Mouse (Mus musculus) neutrophil, adult 5-6 weeks (primary cell): ENCODE results near the gene Cfap99. TPM values are rescaled to one million over a fixed set of nuclear protein-coding genes. Genes with fewer than 3 reads are reported as not detected.

Experiments
- ATAC-seq: fragments of 151-379, 151-347 bp; 2 replicates; pipeline ENCODE4 v1.8.0; 2017; ENCODE audit warnings: mild to moderate bottlenecking, moderate TSS enrichment; ENCODE audit not compliant: insufficient number of reproducible peaks, poor library complexity, low FRiP score, severe bottlenecking; ENCODE audit errors: extremely low read depth
- total RNA-seq: library from RNA; stranded (forward); fragments of 200-1000 nt; gene quantifications from 2 replicates; pipeline ENCODE4 v1.2.3, GENCODE M21; 2017

Gene Cfap99
- 0.35 TPM in 1 of 2 replicates, not detected in the other for total RNA-seq

DNA sequence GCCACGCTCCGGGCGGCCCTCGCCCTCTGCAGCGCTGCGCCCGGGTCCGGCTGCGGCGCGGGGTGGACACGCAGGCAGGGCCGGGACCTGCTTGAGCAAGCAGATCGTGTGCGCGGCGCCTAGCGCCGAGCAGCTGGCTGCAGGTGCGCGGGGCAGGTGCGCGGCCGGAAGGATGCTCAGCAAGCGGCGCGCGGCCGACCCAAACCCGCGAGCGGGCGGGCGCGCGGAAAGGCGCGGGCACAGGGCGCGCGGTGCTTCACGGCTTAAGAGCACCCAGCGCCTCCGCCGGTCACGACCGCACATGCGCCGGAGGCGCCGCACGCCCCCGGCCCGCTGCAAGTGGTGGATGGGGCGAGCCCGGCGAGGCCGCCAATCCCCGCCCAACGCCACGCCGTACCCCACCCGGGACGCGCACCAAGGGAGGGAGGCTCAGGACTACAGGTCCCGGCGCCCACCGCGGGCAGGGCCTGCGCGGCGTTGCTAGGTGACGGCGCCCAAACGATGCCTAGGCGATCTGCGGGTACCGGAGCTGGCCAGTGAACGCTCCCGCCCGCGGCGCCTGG, at the start of gene Cfap99, which contains the start of gene Zfyve28:
Gene Cfap99, plus strand, starts transcription at position 447 of the 563 bp plus-strand sequence.
Gene Zfyve28, minus strand, starts transcription at position 296 of the 563 bp plus-strand sequence.
- no peak for ATAC-seq

GRCm38 (mm10) chr5:34242224-34242963, 46.0 kb upstream of the Cfap99 start:
- no peak for ATAC-seq

DNA sequence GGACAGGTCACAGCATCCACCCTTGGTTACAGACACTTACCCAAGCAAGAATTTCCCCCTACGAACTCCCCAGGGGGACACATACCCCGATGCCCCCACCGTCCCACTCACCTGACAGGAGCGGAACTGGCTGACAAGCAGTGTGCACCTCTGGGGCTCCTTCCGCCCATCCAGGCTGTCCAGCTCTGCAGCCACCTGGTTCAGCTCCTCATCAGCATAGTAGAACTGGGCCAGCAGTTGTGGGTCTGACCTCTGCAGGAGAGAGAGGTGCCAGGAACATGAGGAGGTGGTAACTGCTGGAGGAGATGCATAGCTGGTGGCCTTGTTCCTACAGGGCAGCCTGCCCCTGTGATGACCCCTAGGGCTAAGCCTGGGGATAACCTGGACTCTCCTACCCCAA, 45.3 kb upstream of the Cfap99 start:
- ATAC-seq = no peak

DNA sequence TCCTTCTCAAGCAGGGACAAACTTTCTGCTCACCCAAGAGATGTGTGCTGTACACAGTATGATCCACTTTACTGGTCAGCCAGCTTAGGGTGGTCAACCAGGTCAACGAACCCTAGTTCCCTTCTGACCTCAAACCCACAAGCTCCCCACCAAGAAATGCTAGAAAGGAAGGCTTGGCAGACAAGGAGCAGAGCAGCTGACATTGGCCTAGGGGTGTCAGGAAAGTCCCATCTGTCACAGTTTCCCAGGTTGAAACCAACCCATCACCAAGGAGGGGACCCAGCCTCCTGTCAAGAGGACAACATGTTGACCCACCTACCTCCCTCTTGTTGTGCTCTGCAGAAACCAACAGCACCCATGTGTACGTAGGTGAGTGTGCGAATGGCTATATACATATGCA, 42.0 kb upstream of the Cfap99 start:
- no peak for ATAC-seq

DNA sequence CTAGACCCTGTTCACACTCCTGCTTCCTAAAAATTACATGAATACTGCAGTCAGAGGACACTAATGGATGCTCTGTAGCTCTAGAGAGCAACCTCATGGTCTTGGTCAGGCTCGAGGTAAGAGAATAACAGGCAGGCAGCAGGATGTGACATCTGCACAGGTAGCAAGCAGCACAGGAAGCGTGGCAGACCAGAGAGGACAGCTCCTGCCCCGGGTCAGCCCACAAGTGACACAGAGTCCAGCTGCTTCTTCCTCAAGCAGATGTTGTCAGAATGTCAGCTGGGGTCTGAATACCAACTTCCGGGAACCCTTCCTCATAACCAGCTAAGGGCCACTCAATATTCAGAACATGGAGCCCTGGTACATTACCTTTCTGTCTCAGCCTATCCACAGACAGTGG, 39.3 kb upstream of the Cfap99 start:
- no peak for ATAC-seq

DNA sequence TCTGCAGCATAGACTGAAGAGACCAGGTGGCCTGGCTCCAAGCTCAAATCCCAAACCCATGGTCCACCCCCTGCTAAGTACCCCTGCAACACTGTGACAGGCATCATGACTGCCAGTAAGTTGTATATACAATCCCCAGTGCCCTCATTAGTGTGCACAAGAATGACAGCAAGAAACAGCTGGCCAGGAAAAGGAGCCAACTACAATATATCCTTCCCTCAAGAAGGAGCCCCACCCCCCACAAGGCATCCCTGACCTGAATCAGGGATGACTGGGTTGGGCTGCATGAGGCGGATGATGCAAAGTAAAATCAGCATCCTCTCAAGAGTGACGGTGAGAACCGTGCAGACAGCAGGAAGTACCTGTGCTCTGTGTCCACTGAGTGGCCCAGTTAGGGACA, 38.3 kb upstream of the Cfap99 start:
- ATAC-seq = no peak

DNA sequence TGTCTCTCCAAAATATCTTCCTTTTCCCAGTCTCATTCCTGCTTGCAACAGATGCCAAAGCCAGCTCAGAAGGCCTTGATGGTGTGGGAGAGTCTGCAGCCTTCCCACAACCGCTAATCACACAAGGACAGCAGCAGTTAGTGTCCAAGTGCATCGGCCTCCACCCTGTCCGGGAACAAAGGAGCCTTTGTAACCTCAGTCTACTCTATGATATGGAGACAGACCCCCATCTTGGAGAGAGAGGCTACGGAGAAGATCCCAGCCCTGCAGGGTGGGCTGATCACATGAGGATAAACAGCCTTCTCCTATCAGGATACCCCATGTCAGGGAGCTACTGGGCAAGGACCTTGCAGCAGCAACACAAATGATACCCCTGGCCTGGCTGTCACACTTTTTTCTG, 36.6 kb upstream of the Cfap99 start:
- no peak for ATAC-seq

- ATAC-seq = no peak
Measured at GRCm38 (mm10) chr5:34252307-34252966, 36.0 kb upstream of the Cfap99 start.

DNA sequence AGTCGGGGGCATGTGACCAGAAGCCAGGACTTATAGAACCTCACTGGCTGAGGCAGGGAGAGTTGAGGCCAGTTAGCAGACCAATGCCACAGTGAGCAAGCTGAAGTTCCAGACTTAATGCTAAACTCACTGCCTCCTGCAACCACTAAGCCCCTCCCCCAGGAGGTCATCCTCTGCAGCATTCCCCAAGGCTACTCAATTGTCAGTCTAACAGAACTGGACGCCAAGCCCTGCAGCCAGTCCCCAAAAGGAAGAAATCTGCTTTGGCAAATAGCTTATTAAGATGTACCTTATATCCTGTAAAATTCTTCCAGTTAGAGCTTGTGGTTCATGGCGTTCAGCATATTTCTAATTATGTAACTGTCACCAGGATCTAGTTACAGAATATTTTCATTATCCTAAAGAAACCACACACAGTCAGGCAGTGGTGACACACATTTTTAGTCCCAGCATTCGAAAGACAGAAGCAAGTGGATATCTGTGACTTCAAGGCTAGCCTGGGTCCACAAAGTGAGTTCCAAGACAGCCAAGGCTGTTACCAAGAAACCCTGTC, 35.4 kb upstream of the Cfap99 start:
- ATAC-seq = no peak

GRCm38 (mm10) chr5:34254309-34254708, 34.1 kb upstream of the Cfap99 start:
- no peak for ATAC-seq

DNA sequence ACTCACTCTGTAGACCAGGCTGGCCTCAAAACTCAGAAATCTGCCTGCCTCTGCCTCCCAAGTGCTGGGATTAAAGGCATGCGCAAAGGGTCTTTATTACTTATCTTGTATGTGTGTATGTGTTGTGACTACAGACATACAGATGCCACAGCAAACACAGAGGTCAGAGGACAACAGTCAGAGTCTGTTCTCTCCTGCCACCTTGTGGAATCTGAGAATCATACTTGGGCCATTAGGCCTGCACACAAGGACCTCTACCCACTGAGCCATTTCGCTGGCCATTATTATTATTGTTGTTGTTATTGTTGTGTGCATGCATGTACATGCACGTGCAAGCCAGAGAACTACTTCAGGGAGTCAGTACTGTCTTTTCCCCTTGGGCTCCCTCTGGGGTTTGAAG, 33.2 kb upstream of the Cfap99 start:
- no peak for ATAC-seq

GRCm38 (mm10) chr5:34259172-34259816, 29.1 kb upstream of the Cfap99 start:
- ATAC-seq = no peak

- ATAC-seq = no peak
Measured at GRCm38 (mm10) chr5:34266065-34266464, 22.3 kb upstream of the Cfap99 start.

- ATAC-seq = no peak
Measured at GRCm38 (mm10) chr5:34269197-34269920, 19.0 kb upstream of the Cfap99 start.

DNA sequence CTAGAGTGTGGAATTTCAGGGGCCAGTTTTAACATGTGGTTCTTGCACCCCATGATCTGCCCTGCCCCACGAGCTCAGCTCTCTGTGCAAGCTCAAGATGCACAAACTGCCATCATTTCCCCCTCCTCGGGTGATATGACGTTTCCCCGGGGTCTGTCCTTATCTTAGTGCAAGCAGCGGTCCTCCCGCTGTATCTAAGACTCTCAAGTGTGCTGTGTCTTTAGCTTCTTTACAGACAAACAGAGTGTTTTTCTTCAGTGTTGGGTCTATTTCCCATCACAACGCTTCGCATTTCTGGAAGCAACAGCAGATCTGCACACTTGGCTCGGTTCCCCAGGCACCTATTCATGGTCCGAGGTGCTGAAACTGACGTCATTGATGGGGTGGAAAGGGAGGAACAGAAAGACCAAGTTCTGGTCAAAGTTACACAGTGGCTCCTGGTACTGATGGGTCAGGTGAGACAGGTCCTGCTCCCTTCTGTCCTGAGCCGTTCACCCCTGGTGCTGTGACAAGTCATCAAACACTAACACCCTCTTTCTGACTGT, 18.4 kb upstream of the Cfap99 start:
- no peak for ATAC-seq

DNA sequence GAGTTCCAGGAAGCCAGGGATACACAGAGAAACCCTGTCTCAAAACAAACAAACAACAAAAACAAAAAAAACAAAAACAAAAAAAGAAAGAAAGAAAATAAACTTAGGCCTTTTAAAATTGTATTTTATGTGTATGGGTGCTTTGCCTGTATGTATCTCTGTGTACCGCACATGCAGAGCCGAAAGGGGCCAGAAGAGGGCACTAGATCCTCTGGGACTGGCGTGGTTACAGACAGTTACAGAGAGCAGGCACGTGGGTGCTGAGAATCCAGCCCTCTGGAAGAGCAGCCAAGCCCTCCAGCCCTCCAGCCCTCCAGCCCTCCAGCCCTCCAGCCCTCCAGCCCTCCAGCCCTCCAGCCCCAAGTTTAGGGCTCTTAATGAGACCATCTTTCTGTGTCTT, 16.7 kb upstream of the Cfap99 start:
- ATAC-seq = no peak

DNA sequence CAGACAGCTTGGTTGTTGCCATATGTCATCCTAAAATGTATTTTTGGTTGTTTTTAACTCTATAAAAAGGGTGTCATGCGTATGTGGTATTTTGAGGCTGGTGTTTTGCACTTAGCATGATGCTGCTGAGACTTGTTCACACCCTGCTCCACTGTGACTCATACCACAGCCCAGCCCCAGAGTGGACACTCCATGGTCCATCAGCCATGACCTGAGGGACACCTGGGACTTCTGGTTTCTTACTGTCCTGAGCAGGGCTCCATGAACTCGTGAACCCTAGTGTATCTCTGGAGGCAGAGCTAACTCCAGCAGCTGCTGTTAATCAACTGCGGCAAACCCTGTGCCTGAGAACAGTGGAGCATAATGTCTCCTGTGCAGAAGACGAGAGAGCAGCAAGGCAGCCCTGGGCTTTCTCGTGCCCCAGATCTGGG, 15.1 kb upstream of the Cfap99 start:
- ATAC-seq = no peak

DNA sequence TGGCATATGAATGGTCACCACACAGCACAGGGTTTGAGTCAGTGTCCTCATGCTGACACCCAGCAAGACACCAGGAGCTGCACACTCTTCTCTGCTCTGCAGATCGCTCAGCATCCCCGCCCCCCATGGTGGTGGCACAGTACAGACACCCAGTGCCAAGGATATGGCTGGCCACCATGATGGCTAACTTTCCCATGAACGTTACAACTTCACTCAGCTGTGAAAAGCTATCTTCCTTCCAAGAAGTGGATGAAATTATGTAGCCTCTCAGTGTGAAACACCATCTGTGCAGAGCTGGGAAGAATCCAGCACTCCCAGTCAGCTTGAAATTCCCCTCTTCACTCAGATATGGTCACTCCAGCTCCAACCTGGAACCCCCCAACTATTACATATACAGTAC, 14.1 kb upstream of the Cfap99 start:
- no peak for ATAC-seq
